Mouse (Mus musculus) brain, adult 2 months (tissue): ENCODE results near the gene Plce1.
"Not testable (repeated sequence)": the region's sequence is repeated elsewhere in the genome, so short reads cannot be mapped to it uniquely, and the experiment has no call there.

Experiments
- DNase-seq: peaks from one replicate; pipeline ENCODE4 v3.0.0; 2011; ENCODE audit warnings: low read depth, low spot score

The Plce1 gene

DNA sequence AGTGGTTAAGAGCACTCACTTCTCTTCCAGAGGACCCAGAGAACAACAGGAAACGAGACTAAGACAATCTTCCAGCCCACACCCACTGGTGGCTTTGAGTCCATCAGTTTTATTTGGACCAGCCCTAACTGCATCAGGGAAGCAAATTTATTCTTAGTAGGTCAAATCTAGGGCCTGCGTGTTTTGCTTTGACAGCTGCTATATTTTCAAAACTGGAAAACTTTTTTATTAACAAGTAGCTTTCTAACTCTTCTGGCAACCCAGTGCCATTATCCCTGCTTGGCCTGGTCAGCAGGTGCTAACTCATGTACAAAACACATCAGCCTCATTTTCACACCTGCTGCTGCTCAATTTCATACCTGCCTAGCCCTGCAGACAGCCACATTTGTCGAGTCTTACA lies 151.3 kb downstream of the Plce1 start:
- no peak for DNase-seq

DNA sequence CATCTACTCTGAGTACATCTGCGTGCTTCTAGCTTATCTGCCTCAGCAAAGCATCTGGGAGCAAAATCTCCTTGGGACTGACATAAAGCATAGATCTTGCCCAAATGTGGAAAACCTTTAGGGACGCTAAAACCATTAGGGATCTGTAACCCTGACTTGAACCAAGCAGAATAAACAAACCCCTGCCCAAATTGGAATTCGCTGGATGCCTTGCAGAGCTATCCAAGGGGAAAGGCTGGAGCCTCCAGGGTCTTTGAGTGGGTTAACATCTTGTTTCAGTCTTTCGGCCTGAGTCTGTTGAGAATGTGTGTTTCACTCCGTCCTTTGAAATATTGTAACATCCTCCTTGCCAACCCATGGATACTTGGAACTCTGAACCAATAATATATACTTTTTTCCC lies 152.4 kb downstream of the Plce1 start:
- DNase-seq, result no peak

DNA sequence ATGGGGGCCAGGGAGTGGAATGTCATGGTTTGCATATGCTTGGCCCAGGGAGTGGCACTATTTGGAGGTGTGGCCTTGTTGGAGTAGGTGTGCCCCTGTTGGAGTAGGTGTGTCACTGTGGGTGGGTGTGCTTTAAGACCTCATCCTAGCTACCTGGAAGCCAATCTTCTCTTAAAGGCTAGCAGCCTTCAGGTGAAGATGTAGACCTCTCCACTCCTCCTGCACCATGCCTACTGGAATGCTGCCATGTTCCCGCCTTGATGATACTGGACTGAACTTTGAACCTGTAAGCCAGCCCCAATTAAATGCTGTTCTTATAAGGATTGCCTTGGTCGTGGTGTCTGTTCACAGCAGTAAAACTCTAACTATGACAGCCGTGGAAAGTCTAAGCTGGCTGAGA lies 158.1 kb downstream of the Plce1 start:
- no peak for DNase-seq

DNA sequence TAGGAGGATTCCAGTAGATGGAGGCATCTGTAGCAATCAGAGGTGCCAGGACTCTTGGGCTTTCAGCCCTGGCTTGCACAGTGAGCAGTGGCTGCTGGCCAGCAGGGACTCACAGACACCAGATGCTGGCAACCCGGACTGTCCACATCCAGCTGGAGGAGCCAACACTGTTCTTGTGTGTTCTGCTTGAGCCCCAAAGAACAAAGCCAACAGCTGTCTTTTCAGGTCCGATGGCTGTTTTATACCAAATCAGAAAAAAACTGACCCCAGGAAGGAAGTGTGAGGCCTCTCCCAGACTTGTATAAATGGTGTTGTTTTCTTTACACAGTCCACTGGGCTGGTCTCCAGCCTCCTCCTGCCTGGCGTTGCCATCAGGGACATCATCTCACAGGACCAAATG lies 158.9 kb downstream of the Plce1 start:
- DNase-seq, result peak; percentile 23

DNA sequence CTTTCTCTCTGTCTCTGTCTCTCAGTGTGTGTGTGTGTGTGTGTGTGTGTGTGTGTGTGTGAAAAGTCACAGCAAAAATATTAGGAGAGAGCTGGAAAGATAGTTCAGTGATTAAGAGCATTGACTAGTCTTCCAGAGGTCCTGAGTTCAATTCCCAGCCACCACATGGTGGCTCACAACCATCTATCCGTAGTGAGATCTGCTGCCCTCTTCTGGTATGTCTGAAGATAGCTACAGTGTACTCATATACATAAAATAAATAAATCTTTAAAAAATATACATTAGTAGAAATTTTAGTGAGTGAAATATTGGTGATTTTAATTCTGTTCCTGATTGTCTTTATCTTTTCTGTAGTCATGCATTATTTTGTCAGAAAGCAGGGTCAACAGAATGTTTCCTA lies 161.6 kb downstream of the Plce1 start:
- DNase-seq, result not testable (repeated sequence)

DNA sequence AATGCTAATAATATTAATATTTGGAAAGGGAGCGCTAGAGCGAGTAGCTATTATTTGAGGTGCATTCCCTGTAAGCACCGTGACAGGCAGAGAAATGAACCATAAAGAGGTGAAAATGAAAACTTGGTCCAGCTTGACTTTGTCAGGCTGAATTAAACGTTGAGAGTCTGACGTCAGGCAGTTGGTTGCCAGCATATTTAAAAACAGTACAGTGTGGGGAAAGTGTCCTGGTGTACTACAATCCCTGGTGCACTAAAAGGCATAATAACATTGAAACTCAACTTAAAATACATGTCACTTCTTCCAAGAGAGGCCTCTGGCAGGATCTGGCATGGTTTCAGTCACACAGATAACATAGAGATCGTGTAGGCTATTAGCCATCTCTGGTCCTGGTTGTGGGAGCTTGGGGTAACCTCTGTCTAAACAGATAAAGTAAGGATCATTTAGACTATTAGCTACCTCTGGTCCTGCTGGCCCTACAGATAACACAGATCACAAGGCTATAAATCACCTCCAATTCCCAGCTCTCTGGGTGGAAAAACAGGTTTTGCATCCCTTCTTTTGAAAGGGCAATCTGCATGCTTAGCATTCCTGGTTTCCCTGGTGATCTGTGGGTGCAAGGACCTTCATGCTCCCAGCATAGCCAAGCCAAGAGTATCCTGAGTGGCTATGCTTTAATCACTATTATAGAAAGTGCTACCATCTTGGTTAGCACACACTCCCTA lies 164.1 kb downstream of the Plce1 start:
- no peak for DNase-seq

DNA sequence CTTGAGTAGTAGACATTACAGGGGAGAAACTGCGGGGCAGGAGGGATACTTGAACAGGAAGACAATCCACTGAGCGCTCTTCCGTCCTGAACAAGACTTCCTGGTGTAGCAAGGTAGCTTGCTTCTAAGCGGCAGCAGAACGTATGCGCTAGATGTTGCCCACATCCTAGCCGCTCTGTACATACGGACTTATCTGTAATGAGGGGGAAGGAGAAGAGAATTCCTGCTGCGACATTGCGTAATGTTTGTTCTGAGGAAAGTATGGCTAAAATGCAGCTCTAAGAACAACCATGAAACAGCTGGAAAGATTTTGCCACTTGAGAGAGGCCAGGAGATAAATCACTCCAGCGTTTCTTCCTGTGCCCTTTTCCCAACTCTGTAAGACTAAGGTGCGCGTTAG lies 177.1 kb downstream of the Plce1 start:
- no peak for DNase-seq

DNA sequence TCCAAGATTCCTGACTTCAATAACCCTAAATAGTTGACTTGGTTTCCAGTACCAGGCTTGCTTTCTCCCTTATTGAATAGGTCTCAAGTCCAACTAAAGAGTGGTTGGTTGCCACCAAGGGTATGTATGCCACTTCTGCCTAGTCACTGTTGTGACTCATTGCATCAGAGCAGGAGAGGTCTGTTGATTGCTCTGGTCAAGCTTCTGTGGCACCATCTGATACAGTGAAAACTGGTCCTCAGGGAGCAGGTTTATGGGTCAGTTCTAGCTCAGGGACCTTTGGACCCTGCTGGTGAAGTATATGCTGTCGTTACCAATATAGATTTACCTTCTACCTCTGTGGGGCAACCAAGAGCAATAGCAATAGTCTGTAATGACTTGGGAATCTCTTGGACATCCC lies 184.5 kb downstream of the Plce1 start:
- no peak for DNase-seq

DNA sequence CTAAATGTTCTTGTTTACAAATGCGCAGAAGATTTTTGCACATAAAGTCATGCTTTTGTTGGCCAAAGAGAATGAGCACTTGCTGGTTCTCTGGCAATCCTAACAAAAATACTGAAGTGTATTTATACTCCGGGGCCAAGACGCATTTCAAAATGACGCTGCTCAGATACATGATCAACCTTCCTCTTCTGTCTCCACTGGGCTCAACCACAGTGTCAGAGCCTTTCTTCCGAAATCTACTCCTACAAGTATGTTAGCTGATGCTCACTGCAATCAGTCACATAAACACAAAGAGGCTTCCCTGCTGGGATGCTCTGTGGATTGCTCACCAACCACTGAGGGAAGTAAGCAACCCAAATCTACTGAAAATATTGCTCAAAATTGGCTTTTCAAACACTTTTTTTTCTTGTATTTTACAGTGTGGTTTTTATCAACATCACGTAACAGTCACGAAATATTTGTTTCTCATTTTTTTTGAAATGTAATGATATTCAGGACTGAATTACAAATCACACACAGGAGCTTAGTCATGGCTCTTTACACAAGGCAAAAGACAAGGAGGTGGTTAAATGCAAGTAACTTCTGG lies 191.2 kb downstream of the Plce1 start:
- DNase-seq, result no peak

DNA sequence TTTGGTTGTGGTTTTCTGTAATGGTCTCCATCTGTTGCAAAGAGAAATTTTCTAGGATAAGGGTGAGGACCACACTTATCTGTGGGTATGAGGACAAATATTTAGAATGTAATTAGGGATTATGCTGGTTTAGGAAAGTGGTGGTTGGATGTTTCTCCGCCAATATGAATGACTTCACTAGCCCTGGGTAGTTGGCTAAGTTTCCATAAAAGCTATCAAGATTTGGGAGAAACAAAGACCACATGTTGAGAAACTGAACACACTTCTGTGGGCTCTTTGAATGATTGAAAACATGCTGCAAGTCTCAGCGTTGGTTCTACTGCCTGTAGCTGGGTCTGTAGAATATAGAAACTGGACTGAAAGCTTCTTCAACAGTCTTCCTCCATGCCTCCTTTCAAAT lies 193.0 kb downstream of the Plce1 start:
- no peak for DNase-seq

DNA sequence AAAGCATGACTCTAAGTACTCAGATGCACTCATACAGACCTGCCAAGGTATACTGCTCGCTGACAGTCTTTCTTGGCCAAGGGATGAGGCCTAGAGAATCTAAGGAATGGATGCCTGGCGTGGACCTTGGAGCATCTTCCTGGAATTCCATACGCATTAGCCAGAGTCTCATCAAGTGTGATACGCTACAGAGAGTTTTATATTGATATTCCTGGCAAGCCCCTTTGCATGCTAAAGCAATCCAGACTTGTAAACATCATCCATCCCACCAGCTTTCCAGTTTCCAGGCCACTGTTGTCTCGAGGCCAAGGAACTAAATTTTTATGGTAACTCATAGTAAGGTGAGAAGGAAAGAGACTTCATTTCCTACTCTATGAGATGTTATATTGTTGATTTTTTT lies 197.7 kb downstream of the Plce1 start:
- DNase-seq, result no peak

DNA sequence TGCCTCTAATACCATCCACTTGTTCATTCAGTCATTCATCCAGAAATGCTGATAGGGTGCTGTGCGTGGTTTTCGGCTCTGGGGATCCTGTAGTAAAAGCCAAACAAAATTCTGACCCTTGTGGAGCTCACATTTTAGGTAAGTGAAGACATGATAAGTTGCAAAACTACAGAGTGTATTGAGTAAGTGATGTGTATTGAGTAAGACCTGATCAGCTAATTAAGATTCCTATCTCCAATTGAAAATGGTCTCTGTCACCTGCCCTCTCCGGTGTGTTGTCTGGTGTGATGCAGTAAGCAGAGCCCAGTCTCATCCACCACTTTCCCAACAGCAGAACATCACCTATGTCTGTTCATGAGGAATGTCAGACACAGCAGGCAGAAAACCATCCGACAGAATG lies 198.6 kb downstream of the Plce1 start:
- no peak for DNase-seq

DNA sequence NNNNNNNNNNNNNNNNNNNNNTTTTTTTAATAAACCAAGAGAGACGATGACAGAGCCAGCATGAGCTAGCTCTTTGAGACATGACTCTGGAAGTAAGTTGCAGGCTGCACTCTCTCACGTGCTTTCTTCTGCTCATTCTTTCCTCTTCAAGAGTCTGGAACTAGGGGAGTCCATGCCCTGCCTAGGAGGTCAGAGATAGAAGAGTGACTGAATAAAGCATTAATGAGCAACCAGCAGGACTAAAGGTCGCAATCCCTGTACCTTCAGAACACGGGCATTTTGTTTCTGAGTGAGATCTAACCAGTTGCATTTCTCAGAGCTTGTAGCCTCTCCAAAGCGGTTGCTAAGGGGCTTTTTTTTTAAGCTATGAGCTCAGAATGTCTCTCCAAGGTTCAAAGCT lies 206.4 kb downstream of the Plce1 start:
- DNase-seq, result no peak

DNA sequence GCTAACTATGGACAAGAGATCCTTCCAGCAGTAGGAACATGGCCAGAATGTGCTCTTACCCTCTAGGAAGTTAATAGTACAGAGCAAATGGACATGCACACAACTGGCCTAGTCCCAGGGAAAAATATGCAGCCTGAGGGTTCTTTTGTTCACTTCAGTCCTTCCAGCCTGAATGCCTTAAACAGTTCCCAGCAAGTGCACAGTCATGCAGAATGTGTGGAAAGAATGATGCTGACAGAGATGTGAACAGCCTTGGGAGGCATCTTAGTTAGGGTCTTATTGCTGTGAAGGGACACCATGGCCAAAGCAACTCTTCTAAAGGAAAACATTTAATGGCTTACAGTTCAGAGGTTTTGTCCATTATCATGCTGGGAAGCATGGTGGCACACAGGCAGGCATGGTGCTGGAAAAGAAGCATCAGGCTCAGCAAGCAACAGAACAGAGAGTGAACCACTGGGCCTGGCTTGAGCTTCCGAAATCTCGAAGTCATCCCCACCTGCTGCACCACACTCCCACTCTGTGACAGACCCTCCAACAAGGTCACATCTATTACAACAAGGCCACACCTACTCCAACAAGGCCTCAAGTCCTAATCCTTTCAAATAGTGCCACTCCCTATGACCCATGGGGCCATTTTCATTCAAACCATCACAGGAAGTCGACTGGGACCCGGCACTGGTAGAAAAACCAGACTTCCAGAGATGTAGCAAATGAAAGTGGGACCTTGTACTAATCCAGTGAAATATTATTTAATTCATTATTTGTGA lies 208.0 kb downstream of the Plce1 start:
- DNase-seq, result no peak

DNA sequence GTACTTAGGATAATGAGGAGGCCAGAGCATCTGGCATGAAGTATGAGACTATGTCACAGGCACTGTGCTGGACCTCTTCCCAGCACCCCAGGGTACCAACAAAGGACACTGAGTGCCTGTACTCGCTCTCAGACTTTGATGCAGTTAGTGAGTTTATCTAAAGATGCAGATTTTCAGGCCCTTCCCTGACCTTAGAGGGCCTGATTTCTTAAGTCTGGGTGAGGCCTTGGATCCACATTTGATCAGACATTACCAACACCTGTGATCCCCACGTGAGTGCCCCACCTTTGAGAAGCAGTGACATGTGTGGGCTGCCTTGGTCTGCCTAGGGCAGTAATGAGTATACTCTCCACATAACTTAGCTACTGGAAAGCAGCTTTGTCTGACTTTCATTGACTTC lies 209.4 kb downstream of the Plce1 start:
- DNase-seq, result no peak

DNA sequence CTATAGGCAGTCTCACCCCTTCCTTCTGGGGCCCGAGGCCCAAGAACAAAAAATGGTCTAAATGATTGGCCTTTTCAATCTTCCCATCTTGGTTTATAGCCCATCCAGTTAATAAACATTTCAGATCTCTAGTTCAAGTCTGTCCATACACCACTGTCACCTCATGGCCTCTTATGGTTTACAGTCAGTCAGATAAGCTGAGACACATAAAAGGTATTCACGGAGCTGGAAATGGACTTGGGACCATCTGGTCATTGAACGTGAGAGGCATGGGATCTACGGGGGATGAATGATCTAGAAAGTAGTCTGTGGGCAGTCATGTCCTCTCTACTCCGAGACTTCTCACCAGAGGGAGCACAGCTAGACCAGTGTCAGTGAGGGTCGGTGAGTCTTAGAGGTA lies 210.6 kb downstream of the Plce1 start:
- no peak for DNase-seq

DNA sequence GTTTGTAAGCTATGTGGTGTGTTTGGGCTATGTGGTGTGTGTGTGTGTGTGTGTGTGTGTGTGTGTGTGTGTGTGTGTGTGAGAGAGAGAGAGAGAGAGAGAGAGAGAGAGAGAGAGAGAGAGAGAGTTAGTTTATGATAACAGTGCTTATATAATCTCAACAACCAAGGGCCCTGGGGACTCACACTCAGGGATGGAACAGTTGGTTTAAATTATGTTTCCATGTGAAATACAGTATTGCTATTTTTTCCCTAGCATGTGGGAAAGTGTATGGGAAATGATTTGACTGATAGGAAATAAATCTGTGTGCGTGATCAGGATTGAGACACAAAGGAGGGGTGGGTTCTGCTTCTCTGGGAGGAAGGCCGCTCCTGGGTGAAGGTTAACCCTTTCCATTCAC lies 212.4 kb downstream of the Plce1 start:
- no peak for DNase-seq

DNA sequence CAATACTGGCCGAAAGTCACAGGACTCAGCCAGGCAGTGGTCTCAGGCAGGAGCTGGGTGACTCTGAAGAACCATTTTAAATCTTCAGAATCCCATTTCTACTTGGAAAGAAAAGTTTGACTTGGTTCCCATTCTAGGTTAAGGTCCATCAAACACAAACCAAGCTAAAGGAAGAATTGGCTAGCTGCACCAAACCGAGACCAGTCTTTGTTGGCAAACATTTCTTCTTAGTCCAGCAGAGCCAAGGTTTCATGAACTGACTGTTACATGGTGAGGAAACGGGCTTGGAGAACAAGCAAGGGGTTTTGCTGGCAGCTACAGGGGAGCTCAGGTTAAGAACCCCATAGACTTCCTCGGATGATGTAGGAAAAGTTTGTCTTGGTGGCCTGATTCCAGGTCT lies 212.9 kb downstream of the Plce1 start:
- no peak for DNase-seq

DNA sequence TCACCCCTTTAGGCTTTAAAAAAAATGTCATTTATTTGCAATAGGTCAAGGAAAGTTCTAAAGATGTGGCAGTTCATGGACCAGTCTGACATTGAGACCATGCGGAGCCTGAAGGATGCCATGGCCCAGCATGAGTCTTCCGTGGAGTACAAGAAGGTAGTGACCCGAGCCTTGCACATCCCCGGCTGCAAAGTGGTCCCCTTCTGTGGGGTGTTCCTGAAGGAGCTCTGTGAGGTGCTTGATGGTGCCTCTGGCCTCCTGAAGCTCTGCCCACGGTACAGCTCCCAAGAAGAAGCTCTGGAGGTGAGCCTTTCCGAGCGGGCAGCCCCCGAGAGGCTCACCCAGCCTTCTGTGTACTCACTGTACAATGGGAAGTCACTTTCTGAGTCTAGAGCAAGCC lies 220.9 kb downstream of the Plce1 start:
- no peak for DNase-seq

DNA sequence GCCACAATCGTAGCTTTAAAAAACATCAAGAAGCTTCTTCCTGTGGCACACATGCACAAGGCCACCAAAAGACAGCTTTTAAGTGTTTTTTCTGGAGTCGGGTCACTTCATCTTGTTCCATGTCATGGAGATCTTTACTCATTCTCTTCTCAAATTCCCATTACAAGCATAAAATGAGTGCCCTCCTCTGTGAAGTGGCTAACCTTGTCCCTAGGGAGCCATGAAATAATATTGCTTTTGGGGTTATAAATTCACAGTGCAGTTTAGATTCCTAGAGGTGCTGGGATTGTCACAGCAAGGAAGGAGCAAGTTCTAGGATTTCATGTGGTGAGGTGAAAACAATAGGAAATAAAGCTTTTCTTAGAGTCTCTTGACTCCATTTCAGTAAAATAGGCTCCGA lies 223.8 kb downstream of the Plce1 start:
- DNase-seq, result no peak

DNA sequence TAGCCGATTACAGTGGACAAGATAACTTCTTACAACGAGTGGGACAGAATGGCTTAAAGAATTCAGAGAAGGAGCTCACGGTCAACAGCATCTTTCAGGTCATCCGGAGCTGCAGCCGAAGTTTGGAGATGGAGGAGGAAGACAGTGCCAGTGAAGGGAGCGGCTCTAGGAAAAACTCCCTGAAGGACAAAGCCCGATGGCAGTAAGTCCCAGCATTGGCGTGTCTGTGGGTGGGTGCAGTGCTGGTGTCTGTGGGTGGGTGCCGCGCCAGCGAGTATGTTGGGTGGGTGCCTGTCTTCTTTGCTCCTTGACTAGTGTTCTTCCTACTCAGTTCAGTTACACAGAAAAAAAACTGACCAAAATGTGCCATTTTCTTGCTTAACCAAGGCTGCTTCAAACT lies 224.3 kb downstream of the Plce1 start:
- no peak for DNase-seq

DNA sequence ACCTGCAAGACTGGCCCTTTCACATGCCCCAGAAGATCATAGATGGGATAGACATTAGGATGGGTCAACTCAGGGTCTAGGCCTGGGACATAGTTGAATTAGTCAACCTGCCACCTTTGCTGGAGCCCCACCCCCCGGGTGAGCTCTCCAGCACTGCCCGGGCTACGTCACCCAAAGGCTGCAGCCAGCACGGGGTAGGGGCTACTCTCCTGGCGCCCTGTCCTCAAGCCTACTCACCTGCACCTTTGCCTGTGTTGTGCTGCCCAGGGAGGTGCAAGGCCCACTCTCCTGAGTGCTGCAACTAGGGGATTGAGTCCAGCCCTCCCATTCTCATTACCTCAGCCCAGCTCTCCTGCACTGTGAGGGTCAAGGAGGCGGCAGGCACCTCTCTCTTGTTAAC lies 225.5 kb downstream of the Plce1 start:
- no peak for DNase-seq

DNA sequence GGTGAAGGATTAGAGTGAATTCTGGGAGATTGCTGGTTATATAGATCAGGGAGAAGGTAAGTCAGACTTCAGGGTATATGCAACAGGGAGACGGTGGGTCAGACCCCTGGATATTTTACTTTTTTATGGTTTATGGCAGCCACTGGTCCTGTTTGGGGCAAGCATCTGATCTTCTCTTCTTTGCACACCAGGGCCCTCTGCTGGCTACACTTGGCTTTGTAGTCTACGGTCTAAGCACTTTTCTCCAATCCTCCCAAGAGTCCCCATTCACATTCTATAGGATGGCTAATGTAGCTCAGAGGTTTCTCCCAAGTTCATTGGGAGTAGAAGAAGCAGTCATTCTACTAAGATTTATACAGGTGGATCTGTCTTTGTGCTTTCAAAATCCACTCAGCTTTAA lies 228.5 kb downstream of the Plce1 start:
- no peak for DNase-seq
